Mouse (Mus musculus): Measurements from ENCODE around the gene Ppp3cb. TPM values are rescaled to one million over a fixed set of nuclear protein-coding genes. Genes with fewer than 3 reads are reported as not detected.
"Not testable (repeated sequence)": the region's sequence is repeated elsewhere in the genome, so short reads cannot be mapped to it uniquely, and the experiment has no call there.

The Ppp3cb gene
- polyA plus RNA-seq (2012; fragmentation: generic; extraction: Trizol): 36.0 TPM

GRCm38 (mm10) chr14:20546415-20546814, at the start of gene Ppp3cb:
TSS of gene Ppp3cb (minus strand) at chr14:20546573.
- Histone ChIP-seq H3K27me3 (ENCODE audit: control insufficient read depth, insufficient read depth, insufficient read length) (no peaks in the 10 kb centered on the region), H3ac (ENCODE audit: control insufficient read depth, insufficient read length) (peak within 1 kb of the TSS; percentile 62), H3K36me3 (ENCODE audit: control insufficient read depth, insufficient read depth) (peaks cover 15% of the 10 kb centered on the region), H3K4me3 (peak within 1 kb of the TSS; percentile 67), H3K79me2 (ENCODE audit: control insufficient read depth, insufficient read depth) (peaks cover 43% of the 10 kb centered on the region), H3K4me2 (ENCODE audit: low read depth) (peak within 1 kb of the TSS; percentile 73)
- TF ChIP-seq E2F4 (IDR thresholded peaks at IDR 0.05; ENCODE audit: insufficient read depth) (no peak), MYOD1 (IDR thresholded peaks at IDR 0.05; ENCODE audit: control insufficient read depth in 1 of 3, insufficient read length in 2 of 3, low read depth in 2 of 3) (no peak), TCF12 (IDR thresholded peaks at IDR 0.05; ENCODE audit: insufficient read depth, poor library complexity, severe bottlenecking) (no peak), POLR2A (IDR thresholded peaks at IDR 0.05; ENCODE audit: insufficient read length, low read depth) (no peak), USF1 (IDR thresholded peaks at IDR 0.05; ENCODE audit: low read depth) (no peak)

- no peak overlapping the region for H3K4me3 ChIP-seq
- H3K4me2 ChIP-seq (ENCODE audit: low read depth): peak overlapping the region; percentile 2
- no peaks in the 10 kb centered on the region for H3K36me3 ChIP-seq (ENCODE audit: control insufficient read depth, insufficient read depth)
- no peaks in the 10 kb centered on the region for H3K79me2 ChIP-seq (ENCODE audit: control insufficient read depth, insufficient read depth)
- H3K27me3 ChIP-seq (ENCODE audit: control insufficient read depth, insufficient read depth, insufficient read length): no peaks in the 10 kb centered on the region
- H3ac ChIP-seq (ENCODE audit: control insufficient read depth, insufficient read length): no peak overlapping the region
- no peak for TF ChIP-seq SRF (IDR thresholded peaks at IDR 0.05; ENCODE audit: control insufficient read depth, insufficient read length, low read depth)
- TF ChIP-seq USF1 (IDR thresholded peaks at IDR 0.05; ENCODE audit: low read depth): no peak
- TF ChIP-seq MYOD1 (IDR thresholded peaks at IDR 0.05; ENCODE audit: control insufficient read depth in 1 of 3, insufficient read length in 2 of 3, low read depth in 2 of 3): no peak
- TF ChIP-seq REST (IDR thresholded peaks at IDR 0.05; ENCODE audit: insufficient read depth, insufficient read length): no peak
- TF ChIP-seq TCF12 (IDR thresholded peaks at IDR 0.05; ENCODE audit: insufficient read depth, poor library complexity, severe bottlenecking): no peak
- TF ChIP-seq TCF3 (IDR thresholded peaks at IDR 0.05; ENCODE audit: insufficient read length, low read depth): no peak
- no peak for TF ChIP-seq POLR2A (IDR thresholded peaks at IDR 0.05; ENCODE audit: insufficient read length, low read depth)
- TF ChIP-seq MYOG (IDR thresholded peaks at IDR 0.05; ENCODE audit: control insufficient read depth in 1 of 3, insufficient read depth in 1 of 3, insufficient read length in 2 of 3, low read depth in 2 of 3): no peak
- no peak for TF ChIP-seq MAX (IDR thresholded peaks at IDR 0.05; ENCODE audit: low read depth)
- no peak for TF ChIP-seq POLR2AphosphoS2 (IDR thresholded peaks at IDR 0.05; ENCODE audit: insufficient read length, low read depth)
- no peak for TF ChIP-seq CEBPB (IDR thresholded peaks at IDR 0.05; ENCODE audit: insufficient read depth, poor library complexity, severe bottlenecking)
- no peak for TF ChIP-seq E2F4 (IDR thresholded peaks at IDR 0.05; ENCODE audit: insufficient read depth)
Observed at GRCm38 (mm10) chr14:20595781-20596180, 49.4 kb upstream of the Ppp3cb start.

- H3K36me3 ChIP-seq (ENCODE audit: control insufficient read depth, insufficient read depth): no peaks in the 10 kb centered on the region
- TF ChIP-seq POLR2A (IDR thresholded peaks at IDR 0.05; ENCODE audit: insufficient read length, low read depth) (no peak), TCF3 (IDR thresholded peaks at IDR 0.05; ENCODE audit: insufficient read length, low read depth) (no peak), USF1 (IDR thresholded peaks at IDR 0.05; ENCODE audit: low read depth) (no peak), MYOD1 (IDR thresholded peaks at IDR 0.05; ENCODE audit: control insufficient read depth in 1 of 3, insufficient read length in 2 of 3, low read depth in 2 of 3) (no peak), CEBPB (IDR thresholded peaks at IDR 0.05; ENCODE audit: insufficient read depth, poor library complexity, severe bottlenecking) (no peak), MYOG (IDR thresholded peaks at IDR 0.05; ENCODE audit: control insufficient read depth in 1 of 3, insufficient read depth in 1 of 3, insufficient read length in 2 of 3, low read depth in 2 of 3) (no peak), POLR2AphosphoS2 (IDR thresholded peaks at IDR 0.05; ENCODE audit: insufficient read length, low read depth) (no peak), REST (IDR thresholded peaks at IDR 0.05; ENCODE audit: insufficient read depth, insufficient read length) (no peak), SRF (IDR thresholded peaks at IDR 0.05; ENCODE audit: control insufficient read depth, insufficient read length, low read depth) (no peak), E2F4 (IDR thresholded peaks at IDR 0.05; ENCODE audit: insufficient read depth) (no peak), TCF12 (IDR thresholded peaks at IDR 0.05; ENCODE audit: insufficient read depth, poor library complexity, severe bottlenecking) (no peak), MAX (IDR thresholded peaks at IDR 0.05; ENCODE audit: low read depth) (no peak)
- no peaks in the 10 kb centered on the region for H3K79me2 ChIP-seq (ENCODE audit: control insufficient read depth, insufficient read depth)
- H3K4me2 ChIP-seq (ENCODE audit: low read depth): no peak overlapping the region
- H3K4me3 ChIP-seq: no peak overlapping the region
- H3K27me3 ChIP-seq (ENCODE audit: control insufficient read depth, insufficient read depth, insufficient read length): no peaks in the 10 kb centered on the region
- no peak overlapping the region for H3ac ChIP-seq (ENCODE audit: control insufficient read depth, insufficient read length)
Observed at GRCm38 (mm10) chr14:20587458-20587857, 41.1 kb upstream of the Ppp3cb start.

GRCm38 (mm10) chr14:20578822-20579407, 32.5 kb upstream of the Ppp3cb start:
- H3K79me2 ChIP-seq (ENCODE audit: control insufficient read depth, insufficient read depth): no peaks in the 10 kb centered on the region
- H3K4me2 ChIP-seq (ENCODE audit: low read depth): no peak overlapping the region
- H3K4me3 ChIP-seq: no peak overlapping the region
- no peak for TF ChIP-seq CEBPB (IDR thresholded peaks at IDR 0.05; ENCODE audit: insufficient read depth, poor library complexity, severe bottlenecking)
- no peak for TF ChIP-seq REST (IDR thresholded peaks at IDR 0.05; ENCODE audit: insufficient read depth, insufficient read length)
- TF ChIP-seq E2F4 (IDR thresholded peaks at IDR 0.05; ENCODE audit: insufficient read depth): no peak
- no peak for TF ChIP-seq TCF12 (IDR thresholded peaks at IDR 0.05; ENCODE audit: insufficient read depth, poor library complexity, severe bottlenecking)
- TF ChIP-seq USF1 (IDR thresholded peaks at IDR 0.05; ENCODE audit: low read depth): no peak
- TF ChIP-seq MYOD1 (IDR thresholded peaks at IDR 0.05; ENCODE audit: control insufficient read depth in 1 of 3, insufficient read length in 2 of 3, low read depth in 2 of 3): no peak
- no peak for TF ChIP-seq TCF3 (IDR thresholded peaks at IDR 0.05; ENCODE audit: insufficient read length, low read depth)
- peaks cover 6% of the 10 kb centered on the region for H3K36me3 ChIP-seq (ENCODE audit: control insufficient read depth, insufficient read depth)
- H3ac ChIP-seq (ENCODE audit: control insufficient read depth, insufficient read length): no peak overlapping the region
- no peaks in the 10 kb centered on the region for H3K27me3 ChIP-seq (ENCODE audit: control insufficient read depth, insufficient read depth, insufficient read length)

GRCm38 (mm10) chr14:20576179-20576578, 29.8 kb upstream of the Ppp3cb start:
- no peak overlapping the region for H3K4me3 ChIP-seq
- TF ChIP-seq TCF3 (IDR thresholded peaks at IDR 0.05; ENCODE audit: insufficient read length, low read depth) (no peak), REST (IDR thresholded peaks at IDR 0.05; ENCODE audit: insufficient read depth, insufficient read length) (no peak), POLR2A (IDR thresholded peaks at IDR 0.05; ENCODE audit: insufficient read length, low read depth) (no peak), TCF12 (IDR thresholded peaks at IDR 0.05; ENCODE audit: insufficient read depth, poor library complexity, severe bottlenecking) (no peak), CEBPB (IDR thresholded peaks at IDR 0.05; ENCODE audit: insufficient read depth, poor library complexity, severe bottlenecking) (no peak), POLR2AphosphoS2 (IDR thresholded peaks at IDR 0.05; ENCODE audit: insufficient read length, low read depth) (no peak), SRF (IDR thresholded peaks at IDR 0.05; ENCODE audit: control insufficient read depth, insufficient read length, low read depth) (no peak), MAX (IDR thresholded peaks at IDR 0.05; ENCODE audit: low read depth) (no peak), E2F4 (IDR thresholded peaks at IDR 0.05; ENCODE audit: insufficient read depth) (no peak), USF1 (IDR thresholded peaks at IDR 0.05; ENCODE audit: low read depth) (no peak), MYOD1 (IDR thresholded peaks at IDR 0.05; ENCODE audit: control insufficient read depth in 1 of 3, insufficient read length in 2 of 3, low read depth in 2 of 3) (no peak), MYOG (IDR thresholded peaks at IDR 0.05; ENCODE audit: control insufficient read depth in 1 of 3, insufficient read depth in 1 of 3, insufficient read length in 2 of 3, low read depth in 2 of 3) (no peak)

GRCm38 (mm10) chr14:20573196-20573595, 26.8 kb upstream of the Ppp3cb start:
- H3K4me2 ChIP-seq (ENCODE audit: low read depth); H3K27me3 ChIP-seq (ENCODE audit: control insufficient read depth, insufficient read depth, insufficient read length); H3K4me3 ChIP-seq; H3K36me3 ChIP-seq (ENCODE audit: control insufficient read depth, insufficient read depth); H3ac ChIP-seq (ENCODE audit: control insufficient read depth, insufficient read length); H3K79me2 ChIP-seq (ENCODE audit: control insufficient read depth, insufficient read depth): not testable (repeated sequence)

More at GRCm38 (mm10) chr14:20576179-20576578, 29.8 kb upstream of the Ppp3cb start:
- H3K4me2 ChIP-seq (ENCODE audit: low read depth): no peak overlapping the region
- no peak overlapping the region for H3ac ChIP-seq (ENCODE audit: control insufficient read depth, insufficient read length)
- no peaks in the 10 kb centered on the region for H3K79me2 ChIP-seq (ENCODE audit: control insufficient read depth, insufficient read depth)
- peaks cover 9% of the 10 kb centered on the region for H3K36me3 ChIP-seq (ENCODE audit: control insufficient read depth, insufficient read depth)
- H3K27me3 ChIP-seq (ENCODE audit: control insufficient read depth, insufficient read depth, insufficient read length): no peaks in the 10 kb centered on the region

Measured in myocyte (in vitro differentiated cells).